Comparison of ENCODE assay signal across 8 mouse cellular contexts in the genomic region with DNA sequence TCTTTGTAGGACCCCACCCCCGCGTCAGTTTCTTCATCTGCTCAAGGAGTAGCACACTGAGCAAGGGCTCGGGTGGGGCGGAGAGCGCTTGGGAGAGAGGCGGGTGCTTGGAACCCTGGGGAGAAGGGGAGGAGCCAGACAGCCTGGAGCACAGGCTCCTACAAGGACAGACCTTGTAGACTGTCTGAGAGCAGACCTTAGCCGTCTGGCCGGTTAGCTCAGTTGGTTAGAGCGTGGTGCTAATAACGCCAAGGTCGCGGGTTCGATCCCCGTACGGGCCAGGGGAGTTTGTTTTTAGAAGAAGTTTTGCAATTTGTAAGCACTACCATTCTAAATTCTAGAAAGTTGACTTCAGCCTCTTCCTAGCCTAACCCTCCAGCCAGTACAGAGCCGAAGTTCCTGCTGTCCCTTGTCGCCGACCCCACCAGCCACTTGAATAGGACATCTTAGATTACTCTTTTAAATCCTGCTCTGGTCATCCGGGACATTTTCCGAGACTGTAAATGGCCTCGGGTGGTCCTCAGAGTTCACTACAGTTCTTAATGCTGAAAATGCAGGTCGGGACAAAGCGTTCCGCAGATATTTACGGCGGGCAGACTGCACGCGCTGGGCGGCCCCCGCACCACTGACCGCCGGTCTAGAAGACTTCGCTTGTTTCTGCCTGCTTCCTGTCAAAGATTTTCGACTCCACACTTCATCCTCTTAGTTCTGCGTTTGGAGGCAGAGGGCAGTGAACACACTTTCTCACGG. TPM values are rescaled to one million over a fixed set of nuclear protein-coding genes. Genes with fewer than 3 reads are reported as not detected.
DNase-seq lines count a peak whose midpoint lies in the region; ATAC-seq and TF ChIP-seq lines count a peak whose summit lies in the region.

No protein-coding gene starts in this region.

- H3K9ac ChIP-seq in lung, postnatal 0 days (replicated peaks; ENCODE audit: low read depth), result peak overlapping the region; percentile 39

- H3K4me2 ChIP-seq in lung, postnatal 0 days (replicated peaks; ENCODE audit: low read depth, low read length), result peak overlapping the region; percentile 65

- no peak for TF ChIP-seq EP300 in lung, postnatal 0 days (IDR thresholded peaks at IDR 0.05)

- no peak for TF ChIP-seq CTCF in G1E (IDR thresholded peaks at IDR 0.05; ENCODE audit: low read depth, low read length)
- no peak for TF ChIP-seq CTCF in lung, postnatal 0 days (IDR thresholded peaks at IDR 0.05)

- no peaks in the 10 kb centered on the region for H3K36me3 ChIP-seq in G1E (replicated peaks)
- H3K36me3 ChIP-seq in lung, postnatal 0 days (ENCODE audit: insufficient read depth, low read length), result no peaks in the 10 kb centered on the region

- no peaks in the 10 kb centered on the region for H3K9me3 ChIP-seq in G1E (replicated peaks)
- H3K9me3 ChIP-seq in lung, postnatal 0 days (ENCODE audit: low read length), result no peaks in the 10 kb centered on the region

- peak; percentile 95 for DNase-seq in G1E (ENCODE audit: low spot score)
- DNase-seq in cerebellum, adult 8-10 months, result peak; percentile 87
- DNase-seq in forelimb bud, embryonic 11.5 days (ENCODE audit: low read depth, low spot score), result peak; percentile 93
- peak; percentile 89 for DNase-seq in layer of hippocampus, adult 9-11 months
- DNase-seq in lung, postnatal 0 days (ENCODE audit: low spot score), result peak; percentile 98
- DNase-seq in ovary, postnatal 14 days (ENCODE audit: low spot score), result peak; percentile 90
- DNase-seq in thymus, postnatal 25 days, result peak; percentile 59

- peaks cover 63% of the 10 kb centered on the region for H3K4me1 ChIP-seq in G1E (ENCODE audit: insufficient read depth, low read depth, low read length)
- H3K4me1 ChIP-seq in lung, postnatal 0 days (ENCODE audit: insufficient read depth, low read depth, low read length), result peaks cover under 1% of the 10 kb centered on the region; the same call in 1 of the 2 replicates

- H3K27me3 ChIP-seq in G1E (ENCODE audit: insufficient read depth, low read length), result peaks cover 9% of the 10 kb centered on the region
- no peaks in the 10 kb centered on the region for H3K27me3 ChIP-seq in lung, postnatal 0 days (replicated peaks; ENCODE audit: insufficient read depth, low read length)

- peak overlapping the region; percentile 72 for H3K4me3 ChIP-seq in G1E (ENCODE audit: low read depth, low read length)
- H3K4me3 ChIP-seq in lung, postnatal 0 days (ENCODE audit: low read depth, low read length), result peak overlapping the region; percentile 59

- H3K27ac ChIP-seq in lung, postnatal 0 days (ENCODE audit: low read length), result peak overlapping the region; percentile 86

- peak; percentile 87 for ATAC-seq in G1E (ENCODE audit: extremely low read depth, insufficient number of reproducible peaks, low FRiP score, poor library complexity, severe bottlenecking)
- peak; percentile 70 to 76 for ATAC-seq in hematopoietic stem cell, adult 5-6 weeks (replicated peaks in 1 of 2; ENCODE audit: insufficient read depth in 1 of 2, low FRiP score in 2 of 2, low TSS enrichment in 1 of 2, low read depth in 1 of 2, poor library complexity in 2 of 2, severe bottlenecking in 2 of 2)
- ATAC-seq in lung, postnatal 0 days, result peak; percentile 91

- under 1% methylated on average over 36 of the region's 36 CpGs for WGBS in lung, postnatal 0 days

RNA-seq across cellular contexts. Expression of gene Mok, which starts 4.6 kb away (rescaled TPM):
- 0.49 and 3.3 TPM in 2 replicates for total RNA-seq in G1E (2014; fragmentation: Nextera tagmentation)
- 0.76 and 0.93 TPM in 2 replicates for total RNA-seq in G1E (2017)
- polyA plus RNA-seq in G1E (2012), result 0.41 and 0.62 TPM in 2 replicates
- 0.25 and 0.31 TPM in 2 replicates for total RNA-seq in hematopoietic stem cell, adult 5-6 weeks (2017)
- 11.1 and 11.9 TPM in 2 replicates for polyA plus RNA-seq in lung, postnatal 0 days (2015; fragmentation: Nextera tagmentation; extraction: Ambion mirVana)

RNA-seq across cellular contexts. Expression of gene Zfp839, which starts 4.7 kb away (rescaled TPM):
- total RNA-seq in G1E (2014; fragmentation: Nextera tagmentation), result 4.7 and 8.1 TPM in 2 replicates
- 7.9 and 16.0 TPM in 2 replicates for total RNA-seq in G1E (2017)
- polyA plus RNA-seq in G1E (2012), result 7.0 and 8.0 TPM in 2 replicates
- total RNA-seq in hematopoietic stem cell, adult 5-6 weeks (2017), result 8.2 and 10.3 TPM in 2 replicates
- 2.4 and 3.3 TPM in 2 replicates for polyA plus RNA-seq in lung, postnatal 0 days (2015; fragmentation: Nextera tagmentation; extraction: Ambion mirVana)

RNA-seq across cellular contexts. Expression of gene Cinp, which starts 43.6 kb away (rescaled TPM):
- 78.8 and 82.8 TPM in 2 replicates for total RNA-seq in G1E (2014; fragmentation: Nextera tagmentation)
- total RNA-seq in G1E (2017), result 127 and 134 TPM in 2 replicates
- polyA plus RNA-seq in G1E (2012), result 14.0 and 23.4 TPM in 2 replicates
- 53.8 and 73.5 TPM in 2 replicates for total RNA-seq in hematopoietic stem cell, adult 5-6 weeks (2017)
- 33.8 and 43.4 TPM in 2 replicates for polyA plus RNA-seq in lung, postnatal 0 days (2015; fragmentation: Nextera tagmentation; extraction: Ambion mirVana)

RNA-seq across cellular contexts. Expression of gene Tecpr2, which starts 43.8 kb away (rescaled TPM):
- total RNA-seq in G1E (2014; fragmentation: Nextera tagmentation) (9.2 and 13.9 TPM in 2 replicates), G1E (2017) (7.7 and 8.7 TPM in 2 replicates)
- 4.5 and 5.6 TPM in 2 replicates for polyA plus RNA-seq in G1E (2012)
- total RNA-seq in hematopoietic stem cell, adult 5-6 weeks (2017), result 3.8 and 6.1 TPM in 2 replicates
- 1.7 and 1.9 TPM in 2 replicates for polyA plus RNA-seq in lung, postnatal 0 days (2015; fragmentation: Nextera tagmentation; extraction: Ambion mirVana)

Comparison
In these comparisons a context has a peak if more than half of its experiments do, and no peak if none do; other contexts are left out.
1. Peak in every context shown above with its lines: DNase-seq, ATAC-seq, H3K4me3 ChIP-seq and H3K27ac ChIP-seq.